Mouse (Mus musculus): Measurements from ENCODE around the gene Fbxw11.

Gene Fbxw11

DNA sequence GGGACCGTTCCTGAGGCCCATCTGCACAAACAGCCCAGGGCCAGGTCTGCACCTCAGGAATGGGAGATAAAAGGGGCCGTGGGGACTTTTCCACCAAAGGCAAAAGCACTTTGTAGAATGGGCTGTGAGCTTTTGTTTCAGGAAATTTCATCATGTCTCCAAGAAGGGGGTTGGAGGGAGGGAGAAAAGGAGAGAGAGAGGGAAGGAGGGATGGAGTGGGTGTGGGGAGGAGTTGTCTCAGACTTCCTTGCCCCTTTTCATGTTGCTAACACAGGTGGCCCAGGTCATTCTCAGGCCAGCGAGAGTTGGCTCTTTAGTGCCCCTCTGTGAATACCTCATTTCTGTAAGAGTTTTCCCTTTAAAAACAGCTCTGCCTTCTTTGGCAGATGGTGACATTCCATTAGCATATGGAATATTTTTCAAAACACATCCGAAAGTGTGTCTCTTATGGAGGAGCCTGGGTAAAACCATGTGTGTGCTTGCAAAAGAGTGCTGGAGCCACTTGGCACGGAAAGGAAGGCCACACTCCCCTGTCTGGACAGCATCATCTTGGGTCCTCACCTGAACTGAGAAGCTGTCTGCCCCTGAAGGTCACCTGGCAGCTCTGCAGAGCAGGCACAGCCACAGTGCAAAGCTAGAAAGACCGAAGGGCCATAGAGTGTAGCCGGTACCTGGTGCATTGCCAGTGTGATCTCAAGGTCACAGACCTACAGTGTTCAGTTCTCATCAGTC, 109.5 kb downstream of the Fbxw11 start:
- no peak for DNase-seq (ENCODE audit: low read depth, low spot score)

DNA sequence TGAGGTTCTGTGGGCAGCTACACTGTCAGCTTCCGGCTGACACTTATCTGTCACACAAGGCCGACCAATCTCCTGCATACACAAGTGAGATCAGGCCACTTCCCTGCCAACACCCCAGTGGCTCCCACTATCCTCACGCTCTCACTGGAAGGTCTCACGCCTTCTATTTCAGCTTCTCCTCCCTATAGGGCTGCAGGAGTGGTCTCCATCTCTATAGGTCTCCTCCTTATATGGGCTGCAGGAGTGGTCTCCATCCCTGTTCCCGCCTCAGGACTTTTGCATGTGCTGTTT, 110.0 kb downstream of the Fbxw11 start:
- DNase-seq (ENCODE audit: low read depth, low spot score): no peak

DNA sequence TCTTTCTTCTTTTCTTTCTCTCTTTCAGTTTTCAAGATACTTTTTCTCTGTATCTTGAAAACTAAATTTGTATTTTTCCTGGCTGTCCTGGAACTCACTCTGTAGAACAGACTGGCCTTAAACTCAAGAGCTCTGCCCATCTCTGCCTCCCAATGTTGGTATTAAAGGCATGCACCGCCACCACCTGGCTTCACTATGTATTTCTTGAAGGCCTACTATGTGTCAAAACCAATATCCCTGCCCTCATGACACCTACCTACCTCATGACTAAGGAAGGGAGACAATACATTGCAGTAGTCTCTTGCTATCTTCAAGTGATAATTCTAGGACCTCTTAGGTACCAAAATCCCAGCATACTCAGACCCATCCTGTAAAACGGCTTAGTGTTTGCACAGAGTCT, 110.8 kb downstream of the Fbxw11 start:
- no peak for DNase-seq (ENCODE audit: low read depth, low spot score)

DNA sequence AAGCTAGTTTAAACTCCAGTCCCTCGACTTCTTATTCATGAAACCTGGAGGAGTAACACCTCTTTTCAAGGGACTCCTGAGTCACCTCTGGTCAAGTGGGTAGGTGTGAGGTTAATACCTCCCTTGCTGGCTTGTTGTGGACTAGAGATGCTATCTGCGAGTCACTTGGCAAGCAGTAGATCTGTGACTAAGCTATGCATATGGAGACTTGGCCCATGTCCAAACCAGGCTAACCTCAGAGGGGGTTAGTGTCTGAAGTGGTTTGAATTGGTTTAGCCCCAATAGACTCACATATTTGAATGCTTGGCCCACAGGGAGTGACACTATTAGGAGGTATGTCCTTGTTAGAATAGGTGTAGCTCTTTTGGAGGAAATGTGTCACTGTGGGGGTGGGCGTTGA, 120.2 kb downstream of the Fbxw11 start:
- DNase-seq (ENCODE audit: low read depth, low spot score): no peak

DNA sequence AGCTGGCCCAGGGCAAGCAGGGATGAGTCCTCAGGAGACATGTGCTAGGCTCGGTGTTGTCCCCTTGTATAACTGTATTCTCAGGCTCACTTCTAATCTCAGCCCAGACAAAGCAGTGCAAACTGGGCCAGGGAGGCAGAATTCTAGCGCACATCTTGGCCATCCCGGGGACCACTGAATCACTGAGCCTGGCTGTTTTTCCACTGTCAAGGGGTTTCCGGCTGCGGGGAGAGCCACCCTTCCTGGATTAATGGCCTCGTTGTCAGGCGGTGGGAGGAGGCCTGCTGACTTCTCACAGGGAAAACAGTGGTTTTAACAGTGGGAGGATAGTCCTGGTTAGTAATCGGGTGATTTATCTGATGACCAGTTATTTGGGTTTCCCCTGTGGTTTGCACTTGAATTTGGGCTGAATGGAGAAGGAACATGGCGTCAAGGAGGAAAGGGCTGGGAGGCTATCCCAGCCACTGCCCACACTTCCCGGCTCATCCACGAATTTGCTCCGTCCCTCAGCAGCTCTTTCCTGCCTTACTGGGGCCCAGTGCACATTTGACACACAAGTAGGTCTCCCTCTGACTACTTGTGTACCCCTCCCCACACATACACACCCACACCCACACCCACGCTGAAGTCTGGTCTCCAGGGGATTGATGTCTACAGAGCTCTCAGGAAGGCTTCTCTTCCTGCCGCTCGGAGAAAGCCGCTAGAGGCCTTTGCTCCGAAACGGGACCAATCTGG, 125.1 kb downstream of the Fbxw11 start:
- DNase-seq (ENCODE audit: low read depth, low spot score): no peak

DNA sequence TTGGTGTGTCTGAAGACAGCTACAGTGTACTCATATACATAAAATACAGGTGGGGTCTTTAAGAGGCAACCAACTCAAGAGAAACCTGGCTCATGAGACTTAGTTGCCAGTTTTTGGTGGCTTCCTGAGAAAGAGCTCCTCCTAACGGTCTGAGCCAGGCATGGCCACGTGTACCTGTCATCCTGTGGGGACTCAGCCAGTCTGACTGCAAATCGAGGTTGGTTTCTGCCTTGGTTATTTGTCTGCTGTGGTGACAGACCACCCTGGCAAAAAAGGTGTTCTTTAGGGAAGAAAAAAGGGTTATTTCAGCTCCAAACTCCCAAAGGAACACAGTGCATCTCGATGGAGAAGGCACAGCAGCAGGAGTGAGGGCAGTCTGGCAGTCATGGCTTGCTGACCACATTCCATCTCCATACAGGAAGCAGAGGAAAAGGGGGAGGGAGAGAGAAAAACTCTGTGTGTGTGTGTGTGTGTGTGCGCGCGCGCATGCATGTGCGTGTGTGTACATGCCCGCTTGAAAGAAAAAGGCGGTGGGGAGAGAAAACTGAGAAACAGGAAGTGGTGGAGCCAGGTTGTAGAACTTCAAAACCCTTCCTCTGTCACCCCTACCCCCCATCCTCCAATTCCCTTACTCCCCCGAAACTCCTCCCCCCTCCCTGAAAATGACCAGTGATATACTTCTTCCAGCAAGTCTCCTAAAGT, 126.3 kb downstream of the Fbxw11 start:
- DNase-seq (ENCODE audit: low read depth, low spot score): no peak

DNA sequence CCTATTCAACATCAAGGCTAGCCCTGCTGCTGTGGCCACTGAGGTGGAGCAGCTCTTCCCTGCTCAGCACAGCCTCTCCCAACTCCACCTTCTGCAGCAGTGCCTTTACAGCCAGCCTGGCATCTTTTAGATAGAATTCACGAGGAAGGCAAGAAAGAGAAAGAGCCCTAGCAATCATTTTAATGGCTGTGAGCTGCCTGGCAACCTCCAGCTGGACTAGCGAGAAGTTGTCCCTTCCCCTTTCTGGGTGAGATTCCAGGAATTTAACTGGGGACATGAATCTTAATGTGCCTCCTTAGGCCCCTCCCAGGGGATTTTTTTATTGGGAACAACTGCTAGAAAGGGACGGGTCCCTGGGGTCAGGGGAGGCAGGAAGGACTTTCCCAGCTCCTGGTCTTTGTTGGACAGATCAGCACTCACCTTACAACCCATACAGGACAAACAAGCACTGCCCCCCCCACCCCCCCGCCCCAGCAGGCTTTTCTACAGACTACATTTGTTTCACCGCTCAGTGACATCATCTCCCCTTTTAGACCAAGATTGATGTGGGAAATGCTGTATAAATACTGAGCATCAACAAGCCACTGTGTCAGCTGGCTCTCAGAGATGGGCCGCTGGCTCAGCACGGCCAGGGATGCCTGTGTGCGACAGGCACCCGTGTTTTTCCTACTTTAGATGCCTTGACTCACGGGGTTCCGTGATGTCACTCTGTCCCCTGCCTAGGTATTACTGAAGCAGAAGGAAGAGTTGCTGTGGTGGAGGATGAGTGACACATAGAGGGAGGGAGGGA, 138.4 kb downstream of the Fbxw11 start:
- no peak for DNase-seq (ENCODE audit: low read depth, low spot score)

DNA sequence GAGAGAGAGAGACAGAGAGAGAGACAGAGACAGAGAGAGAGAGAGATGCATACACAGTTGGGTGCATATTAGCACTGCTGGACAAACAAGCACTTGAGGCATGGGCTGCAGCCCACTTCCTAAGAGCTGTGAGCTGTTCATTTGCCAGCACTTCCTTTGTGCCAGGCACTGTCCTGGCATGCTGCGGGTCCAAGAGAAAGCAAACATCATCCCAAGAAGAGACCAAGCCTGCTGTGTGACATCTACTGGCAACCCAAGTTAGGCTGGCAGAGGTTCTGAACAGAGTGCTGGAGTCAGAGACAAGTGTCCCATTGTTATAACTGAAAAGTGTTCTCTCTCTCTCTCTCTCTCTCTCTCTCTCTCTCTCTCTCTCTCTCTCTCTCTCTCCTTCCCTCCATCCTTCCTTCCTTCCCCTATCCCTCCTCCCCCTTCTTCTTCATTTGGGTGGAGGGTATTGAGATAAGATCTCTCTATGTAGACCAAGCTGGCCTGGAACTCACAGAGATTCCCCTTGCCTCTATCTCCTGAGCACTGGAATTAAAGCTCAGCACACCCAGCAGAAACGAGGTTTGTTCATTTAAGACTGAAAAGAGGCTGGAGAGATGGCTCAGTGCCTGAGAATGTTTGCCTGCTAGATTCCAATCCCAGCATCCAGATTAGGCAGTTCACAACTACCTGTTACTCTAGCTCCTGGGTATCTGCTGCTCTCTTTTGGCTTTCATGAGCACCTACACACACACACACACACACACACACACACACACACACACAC, 139.3 kb downstream of the Fbxw11 start:
- DNase-seq (ENCODE audit: low read depth, low spot score): no peak

DNA sequence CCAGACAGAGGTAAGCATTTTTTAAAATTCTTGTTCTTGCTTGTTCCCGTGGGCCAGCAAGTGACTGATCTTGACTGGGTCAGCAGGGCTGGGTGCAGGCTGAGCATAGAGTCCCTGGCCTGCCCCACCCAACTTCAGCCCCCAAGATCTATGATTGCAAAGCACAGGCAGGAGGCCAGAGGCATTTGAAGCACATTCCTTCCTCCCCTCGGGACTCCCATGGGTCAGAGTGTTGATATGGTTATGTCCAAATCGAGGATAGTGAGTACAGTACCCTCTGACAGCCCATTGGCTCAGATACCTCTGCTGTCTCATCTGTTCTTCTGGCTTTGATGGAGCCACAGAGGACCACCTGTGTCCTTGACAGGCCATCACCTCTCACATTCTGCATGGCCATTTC, 140.2 kb downstream of the Fbxw11 start:
- DNase-seq (ENCODE audit: low read depth, low spot score): no peak

DNA sequence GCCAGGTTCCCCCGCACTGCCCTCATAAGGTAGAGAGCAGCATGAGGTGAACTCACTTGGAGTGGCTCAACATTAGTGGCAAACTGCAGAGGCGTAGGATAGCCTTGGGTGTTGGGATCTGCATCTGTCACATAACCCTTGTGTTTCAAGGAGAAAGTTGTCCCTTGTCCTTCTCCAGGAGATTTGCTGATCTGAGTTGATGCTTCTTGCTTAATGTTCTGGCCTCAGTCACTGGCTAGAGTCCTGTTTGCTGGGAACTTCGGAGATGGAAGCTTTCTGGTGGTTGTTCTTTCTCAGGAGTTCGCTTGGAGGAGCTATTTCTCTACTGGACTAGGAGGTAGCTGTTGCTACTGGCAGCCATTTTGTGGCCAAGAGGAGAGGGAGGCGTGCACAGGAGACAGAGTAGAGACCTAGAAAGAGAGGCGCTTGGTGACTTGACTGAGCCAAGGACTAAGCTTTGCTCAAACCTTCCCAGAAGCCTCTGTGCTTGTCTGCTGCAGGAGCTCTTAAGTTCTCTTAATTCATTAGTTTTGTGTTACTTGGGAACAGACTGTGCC, 143.1 kb downstream of the Fbxw11 start:
- DNase-seq (ENCODE audit: low read depth, low spot score): no peak

DNA sequence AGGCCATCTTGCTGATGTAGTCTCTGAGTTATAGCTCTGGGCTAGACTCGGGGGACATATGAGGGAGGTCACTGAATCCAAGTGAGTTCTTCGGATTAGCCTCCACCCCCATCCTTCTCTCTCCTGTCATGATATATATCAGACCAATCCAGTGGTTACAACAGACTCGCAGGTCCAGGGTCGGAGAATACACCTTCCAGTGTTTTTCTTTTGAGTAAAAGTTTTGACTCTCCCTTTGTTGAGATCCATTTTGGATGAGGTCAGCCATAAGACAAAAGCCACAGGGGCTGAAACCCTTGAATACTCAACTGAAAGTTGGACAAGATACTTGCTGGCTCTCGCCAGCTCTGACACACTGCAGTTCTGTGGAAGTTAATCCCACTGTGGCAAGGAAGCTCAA, 143.7 kb downstream of the Fbxw11 start:
- no peak for DNase-seq (ENCODE audit: low read depth, low spot score)

DNA sequence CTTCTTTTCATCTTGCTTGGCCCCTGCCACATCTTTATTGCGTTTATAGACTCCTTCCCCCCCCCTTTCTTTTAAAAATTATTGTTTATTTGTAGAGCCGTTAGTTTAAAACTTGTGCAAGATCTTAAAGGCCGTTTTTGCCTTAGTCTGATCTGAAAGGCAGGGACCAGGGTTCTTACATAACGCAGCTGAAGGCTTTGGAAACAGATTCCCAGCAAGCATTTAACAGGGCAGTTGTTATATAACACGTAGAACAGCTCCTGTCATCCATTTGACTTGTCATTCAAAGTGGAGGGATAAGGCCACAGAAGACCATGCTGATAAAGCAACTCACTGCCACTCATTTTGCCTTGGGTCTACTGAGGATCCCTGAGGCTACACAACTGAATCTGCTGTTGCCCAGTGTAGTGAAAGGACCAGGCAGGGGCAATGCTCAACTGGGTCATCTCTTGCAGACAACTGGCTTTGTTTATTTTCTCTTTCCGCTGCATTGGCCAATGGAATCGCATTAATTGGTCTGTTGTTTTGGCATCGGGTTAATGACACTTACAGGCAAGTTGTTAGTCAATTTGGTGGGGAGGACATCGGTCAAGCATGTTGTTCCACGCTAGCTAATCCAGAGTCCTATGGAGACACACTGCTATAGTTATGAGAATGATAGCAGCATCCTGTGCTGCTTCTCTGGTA, 152.4 kb downstream of the Fbxw11 start:
- DNase-seq (ENCODE audit: low read depth, low spot score): peak; percentile 11

All from retina, postnatal 7 days (tissue).